Mouse (Mus musculus) ES-Bruce4 (cell line): ENCODE results near the gene Abcc3. TPM values are rescaled to one million over a fixed set of nuclear protein-coding genes. Genes with fewer than 3 reads are reported as not detected.

Experiments
- H3K27ac ChIP-seq: 2 replicates; pipeline ENCODE4 v1.5.1; 2012; ENCODE audit warnings: low read length, inconsistent platforms; ENCODE audit not compliant: insufficient read depth
- H3K27me3 ChIP-seq: 2 replicates; pipeline ENCODE4 v1.6.1; 2012; ENCODE audit warnings: mild to moderate bottlenecking, low read length, inconsistent platforms; ENCODE audit not compliant: control insufficient read depth, poor library complexity, insufficient read depth, severe bottlenecking
- H3K36me3 ChIP-seq: 2 replicates; pipeline ENCODE4 v1.6.1; 2012; ENCODE audit warnings: inconsistent platforms, mild to moderate bottlenecking, low read length, moderate library complexity; ENCODE audit not compliant: control insufficient read depth, poor library complexity, insufficient read depth, severe bottlenecking
- H3K4me1 ChIP-seq: one replicate; pipeline ENCODE4 v1.8.1; 2011; ENCODE audit warnings: low read length; ENCODE audit not compliant: control insufficient read depth, insufficient read depth
- H3K4me3 ChIP-seq: 2 replicates; pipeline ENCODE4 v1.5.1; 2011; ENCODE audit warnings: low read depth, mild to moderate bottlenecking, low read length
- H3K9ac ChIP-seq: 2 replicates; pipeline ENCODE4 v1.6.1; 2012; ENCODE audit warnings: low read depth, mild to moderate bottlenecking, inconsistent platforms; ENCODE audit not compliant: poor library complexity, severe bottlenecking
- H3K9me3 ChIP-seq: replicated peaks from 2 replicates; pipeline ENCODE4 v1.6.1; 2012; ENCODE audit warnings: mild to moderate bottlenecking, low read length, inconsistent platforms; ENCODE audit not compliant: control insufficient read depth, poor library complexity, insufficient read depth, severe bottlenecking
- CTCF ChIP-seq: IDR thresholded peaks from one replicate; pipeline ENCODE4 v1.8.1; 2011; ENCODE audit warnings: low read depth, low read length
- EP300 ChIP-seq: IDR thresholded peaks from 2 replicates; pipeline ENCODE4 v1.6.1; 2011; ENCODE audit warnings: low read depth, low read length; ENCODE audit not compliant: insufficient read depth
- POLR2A ChIP-seq: IDR thresholded peaks from one replicate; pipeline ENCODE4 v1.8.1; 2011; ENCODE audit warnings: low read length; ENCODE audit not compliant: insufficient read depth
- polyA plus RNA-seq: library from polyadenylated mRNA; stranded (reverse); fragments of >200 nt; gene quantifications from 2 replicates; pipeline ENCODE4 v1.2.4, GENCODE M21; 2011; ENCODE audit warnings: low read depth; ENCODE audit not compliant: missing spikeins, insufficient read depth, insufficient read length

The Abcc3 gene
- polyA plus RNA-seq, 1 experiment: 0.24 TPM

GRCm38 (mm10) chr11:94425656-94426055 is 32.9 kb upstream of the Abcc3 start:
- TF ChIP-seq CTCF (no peak), EP300 (no peak), POLR2A (no peak)
- Histone ChIP-seq H3K9ac (no peak overlapping the region), H3K36me3 (no peaks in the 10 kb centered on the region), H3K27ac (no peak overlapping the region), H3K27me3 (no peaks in the 10 kb centered on the region), H3K4me3 (no peak overlapping the region), H3K9me3 (no peaks in the 10 kb centered on the region), H3K4me1 (no peaks in the 10 kb centered on the region)

GRCm38 (mm10) chr11:94425215-94425614 is 32.4 kb upstream of the Abcc3 start:
- TF ChIP-seq EP300 (no peak), CTCF (no peak), POLR2A (no peak)
- Histone ChIP-seq H3K27me3 (no peaks in the 10 kb centered on the region), H3K4me3 (no peak overlapping the region), H3K9me3 (no peaks in the 10 kb centered on the region), H3K9ac (no peak overlapping the region), H3K27ac (no peak overlapping the region), H3K36me3 (no peaks in the 10 kb centered on the region), H3K4me1 (no peaks in the 10 kb centered on the region)

GRCm38 (mm10) chr11:94424380-94424779 is 31.6 kb upstream of the Abcc3 start:
- Histone ChIP-seq H3K9me3 (no peaks in the 10 kb centered on the region), H3K4me3 (peak overlapping the region; percentile 6; the same call in 1 of the 2 replicates), H3K27ac (no peak overlapping the region), H3K4me1 (no peaks in the 10 kb centered on the region), H3K9ac (no peak overlapping the region), H3K27me3 (no peaks in the 10 kb centered on the region), H3K36me3 (no peaks in the 10 kb centered on the region)
- TF ChIP-seq POLR2A (no peak), CTCF (no peak), EP300 (no peak)

- Histone ChIP-seq H3K4me3 (no peak overlapping the region), H3K4me1 (no peaks in the 10 kb centered on the region), H3K27ac (no peak overlapping the region), H3K36me3 (no peaks in the 10 kb centered on the region), H3K27me3 (no peaks in the 10 kb centered on the region), H3K9ac (no peak overlapping the region), H3K9me3 (no peaks in the 10 kb centered on the region)
- no peak for TF ChIP-seq POLR2A
- no peak for TF ChIP-seq CTCF
- no peak for TF ChIP-seq EP300
Measured at GRCm38 (mm10) chr11:94423855-94424254, 31.1 kb upstream of the Abcc3 start.

- Histone ChIP-seq H3K36me3 (no peaks in the 10 kb centered on the region), H3K9me3 (no peaks in the 10 kb centered on the region), H3K27ac (no peak overlapping the region), H3K9ac (no peak overlapping the region), H3K27me3 (no peaks in the 10 kb centered on the region), H3K4me1 (no peaks in the 10 kb centered on the region), H3K4me3 (no peak overlapping the region)
- TF ChIP-seq CTCF (no peak), POLR2A (no peak), EP300 (no peak)
Measured at GRCm38 (mm10) chr11:94420991-94421390, 28.2 kb upstream of the Abcc3 start.

GRCm38 (mm10) chr11:94420325-94420724 is 27.5 kb upstream of the Abcc3 start:
- no peaks in the 10 kb centered on the region for H3K4me1 ChIP-seq
- TF ChIP-seq EP300: no peak
- no peak for TF ChIP-seq CTCF
- no peak for TF ChIP-seq POLR2A
- H3K9me3 ChIP-seq: no peaks in the 10 kb centered on the region
- no peaks in the 10 kb centered on the region for H3K27me3 ChIP-seq
- H3K27ac ChIP-seq: no peak overlapping the region
- no peak overlapping the region for H3K4me3 ChIP-seq
- no peak overlapping the region for H3K9ac ChIP-seq
- no peaks in the 10 kb centered on the region for H3K36me3 ChIP-seq
